Mouse (Mus musculus) liver, adult 2 months (tissue): Measurements from ENCODE around the gene Rad51b. TPM values are rescaled to one million over a fixed set of nuclear protein-coding genes. Genes with fewer than 3 reads are reported as not detected.

Experiments
- DNase-seq: peaks from one replicate; pipeline ENCODE4 v3.0.0-alpha.2; 2011; ENCODE audit warnings: low read depth, low spot score; ENCODE audit errors: extremely low read depth
- H3K27ac ChIP-seq: fragments of 200-500 bp; replicated peaks from 2 replicates; pipeline ENCODE4 v1.5.1; 2012; ENCODE audit warnings: low read depth, mild to moderate bottlenecking, control low read depth, inconsistent platforms, low read length; ENCODE audit not compliant: insufficient read depth
- H3K27me3 ChIP-seq: fragments of 200-500 bp; 2 replicates; pipeline ENCODE4 v1.6.1; 2012; ENCODE audit warnings: mild to moderate bottlenecking, moderate library complexity, low read length, inconsistent platforms; ENCODE audit not compliant: control insufficient read depth, insufficient read depth
- H3K36me3 ChIP-seq: fragments of 200-500 bp; 2 replicates; pipeline ENCODE4 v1.6.1; 2012; ENCODE audit warnings: low read length, inconsistent platforms; ENCODE audit not compliant: control insufficient read depth, insufficient read depth
- H3K4me1 ChIP-seq: fragments of 200-500 bp; 2 replicates; pipeline ENCODE4 v1.6.1; 2011; ENCODE audit warnings: low read length; ENCODE audit not compliant: control insufficient read depth, insufficient read depth
- H3K4me3 ChIP-seq: fragments of 200-500 bp; 2 replicates; pipeline ENCODE4 v1.5.1; 2011; ENCODE audit warnings: low read depth, mild to moderate bottlenecking, control low read depth, low read length, moderate library complexity; ENCODE audit not compliant: insufficient read depth
- H3K79me2 ChIP-seq: fragments of 200-500 bp; 2 replicates; pipeline ENCODE4 v1.6.1; 2012; ENCODE audit warnings: inconsistent platforms, mild to moderate bottlenecking, low read length, moderate library complexity; ENCODE audit not compliant: control insufficient read depth, insufficient read depth
- H3K9ac ChIP-seq: fragments of 200-500 bp; 2 replicates; pipeline ENCODE4 v1.6.1; 2012; ENCODE audit warnings: low read depth, mild to moderate bottlenecking, control low read depth, inconsistent platforms, low read length
- CTCF ChIP-seq: fragments of 200-500 bp; IDR thresholded peaks from 2 replicates; pipeline ENCODE4 v1.5.1; 2011; ENCODE audit warnings: low read depth, low read length, control low read depth
- POLR2A ChIP-seq: fragments of 200-500 bp; IDR thresholded peaks from 2 replicates; pipeline ENCODE4 v1.6.1; 2011; ENCODE audit warnings: low read length, control low read depth; ENCODE audit not compliant: insufficient read depth; ENCODE audit errors: extremely low read depth
- WGBS: fragments of 180-500 bp; shearing (Covaris S2); methylation state at CpG from one replicate; pipeline ENCODE4 v1.1.7; 2018; 5-methylcytosine and 5-hydroxymethylcytosine counted together
- polyA plus RNA-seq: library from polyadenylated mRNA; depleted of rRNA; stranded (reverse); fragments of >200 nt; gene quantifications from 2 replicates; pipeline ENCODE4 v1.2.3, GENCODE M21; 2012
- total RNA-seq: library from RNA; depleted of rRNA; stranded (reverse); fragments of >200 nt; gene quantifications from 2 replicates; pipeline ENCODE4 v1.2.3, GENCODE M21; 2014

Gene Rad51b
- total and polyA plus RNA-seq, 2 experiments, result 0.55 to 1.7 TPM

- H3K4me1 ChIP-seq, result no peaks in the 10 kb centered on the region; the same call in 1 of the 2 replicates
- H3K79me2 ChIP-seq, result no peaks in the 10 kb centered on the region
- no peaks in the 10 kb centered on the region for H3K27me3 ChIP-seq
- WGBS, result 87% methylated on average over 5 of the region's 5 CpGs
- no peak overlapping the region for H3K27ac ChIP-seq
- no peaks in the 10 kb centered on the region for H3K36me3 ChIP-seq
- no peak overlapping the region for H3K9ac ChIP-seq
- DNase-seq, result no peak
- H3K4me3 ChIP-seq, result no peak overlapping the region
- TF ChIP-seq POLR2A (no peak), CTCF (peak; percentile 20; the same call in 1 of the 2 replicates)
Measured at GRCm38 (mm10) chr12:79781788-79782187, 484.7 kb downstream of the Rad51b start.

- TF ChIP-seq CTCF (no peak), POLR2A (no peak)
- no peak for DNase-seq
Measured at GRCm38 (mm10) chr12:79782444-79783117, 485.5 kb downstream of the Rad51b start.

GRCm38 (mm10) chr12:79784159-79784558 lies 487.1 kb downstream of the Rad51b start:
- H3K36me3 ChIP-seq, result no peaks in the 10 kb centered on the region
- no peaks in the 10 kb centered on the region; the same call in 1 of the 2 replicates for H3K4me1 ChIP-seq
- no peak for DNase-seq
- H3K79me2 ChIP-seq, result no peaks in the 10 kb centered on the region
- H3K4me3 ChIP-seq, result no peak overlapping the region
- no peak overlapping the region for H3K9ac ChIP-seq
- TF ChIP-seq CTCF (no peak), POLR2A (no peak)
- H3K27me3 ChIP-seq, result no peaks in the 10 kb centered on the region
- H3K27ac ChIP-seq, result no peak overlapping the region
- 93% methylated on average over 7 of the region's 7 CpGs for WGBS

More at GRCm38 (mm10) chr12:79782444-79783117, 485.5 kb downstream of the Rad51b start:
- Histone ChIP-seq H3K36me3 (no peaks in the 10 kb centered on the region), H3K27me3 (no peaks in the 10 kb centered on the region), H3K4me3 (no peak overlapping the region), H3K79me2 (no peaks in the 10 kb centered on the region), H3K4me1 (no peaks in the 10 kb centered on the region; the same call in 1 of the 2 replicates), H3K27ac (no peak overlapping the region), H3K9ac (no peak overlapping the region)
- 91% methylated on average over 6 of the region's 6 CpGs for WGBS

GRCm38 (mm10) chr12:79785691-79786090 lies 488.6 kb downstream of the Rad51b start:
- H3K27ac ChIP-seq, result no peak overlapping the region

GRCm38 (mm10) chr12:79787538-79787937 lies 490.5 kb downstream of the Rad51b start:
- Histone ChIP-seq H3K36me3 (no peaks in the 10 kb centered on the region), H3K4me1 (no peaks in the 10 kb centered on the region), H3K27ac (no peak overlapping the region), H3K79me2 (no peaks in the 10 kb centered on the region), H3K4me3 (no peak overlapping the region), H3K27me3 (no peaks in the 10 kb centered on the region), H3K9ac (no peak overlapping the region)
- no peak for DNase-seq
- 94% methylated on average over 10 of the region's 10 CpGs for WGBS
- no peak for TF ChIP-seq CTCF
- no peak for TF ChIP-seq POLR2A

More at GRCm38 (mm10) chr12:79785691-79786090, 488.6 kb downstream of the Rad51b start:
- Histone ChIP-seq H3K4me1 (no peaks in the 10 kb centered on the region; the same call in 1 of the 2 replicates), H3K79me2 (no peaks in the 10 kb centered on the region), H3K9ac (no peak overlapping the region), H3K4me3 (no peak overlapping the region), H3K36me3 (no peaks in the 10 kb centered on the region), H3K27me3 (no peaks in the 10 kb centered on the region)
- TF ChIP-seq CTCF (no peak), POLR2A (no peak)
- DNase-seq, result no peak
- WGBS, result 95% methylated on average over 3 of the region's 3 CpGs

- H3K27me3 ChIP-seq, result no peaks in the 10 kb centered on the region
- H3K27ac ChIP-seq, result no peak overlapping the region
- 95% methylated on average over 5 of the region's 5 CpGs for WGBS
- no peaks in the 10 kb centered on the region for H3K36me3 ChIP-seq
- no peaks in the 10 kb centered on the region for H3K4me1 ChIP-seq
- TF ChIP-seq POLR2A (no peak), CTCF (no peak)
- H3K9ac ChIP-seq, result no peak overlapping the region
- H3K79me2 ChIP-seq, result no peaks in the 10 kb centered on the region
- DNase-seq, result no peak
- H3K4me3 ChIP-seq, result no peak overlapping the region
Measured at GRCm38 (mm10) chr12:79788340-79788739, 491.3 kb downstream of the Rad51b start.
